8 mouse cellular contexts compared by ENCODE assay signal in the genomic region with DNA sequence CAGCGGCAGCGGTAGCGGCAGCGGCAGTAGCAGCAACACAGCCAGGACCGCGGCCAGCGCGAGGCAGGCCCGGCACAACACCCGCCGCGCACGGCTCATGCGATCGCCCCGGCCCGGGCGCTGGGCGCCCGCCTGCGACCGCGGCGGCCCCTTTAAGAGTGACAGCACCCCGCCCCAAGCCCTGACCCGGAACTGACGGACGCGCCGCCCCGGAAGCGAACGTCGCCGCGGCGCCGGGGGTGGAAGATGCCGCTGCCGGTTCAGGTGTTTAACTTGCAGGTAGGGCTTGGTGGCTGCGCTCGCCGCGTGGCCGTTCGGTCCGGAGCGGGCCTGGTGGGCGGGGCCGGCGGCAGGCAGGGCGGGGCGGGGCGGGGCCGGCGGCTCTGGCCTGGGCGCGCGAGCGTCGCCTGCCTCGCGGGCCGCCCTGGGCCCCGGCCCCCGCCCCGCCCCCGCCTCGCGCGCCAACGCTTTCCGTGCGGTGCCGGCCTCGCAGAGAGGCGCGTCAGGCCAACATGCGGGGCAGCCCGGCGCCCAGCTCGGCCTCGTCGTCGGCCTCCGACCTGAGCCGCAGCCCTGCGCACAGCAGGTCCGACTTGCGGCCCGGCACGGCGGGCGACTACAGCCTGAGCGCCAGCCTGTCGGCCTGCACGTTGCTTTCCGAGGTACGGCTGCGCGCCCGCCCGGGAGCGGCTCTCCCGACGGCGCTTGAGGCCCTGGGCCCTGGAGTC. TPM values are rescaled to one million over a fixed set of nuclear protein-coding genes. Genes with fewer than 3 reads are reported as not detected.
DNase-seq lines count a peak whose midpoint lies in the region; ATAC-seq lines count a peak whose summit lies in the region.

TSS of gene Rfng (minus strand) at position 144 of the 728 bp plus-strand sequence.
TSS of gene Gps1 (plus strand) at position 209 of the 728 bp plus-strand sequence.

- DNase-seq in MN1 (ENCODE audit: low spot score): peak; percentile 82
- peak; percentile 75 for DNase-seq in cerebellum, adult 8-10 months
- peak; percentile 88 for DNase-seq in hindbrain, embryonic 11.5 days (ENCODE audit: low spot score)
- peak; percentile 68 to 79 for DNase-seq in layer of hippocampus, postnatal 25 days (ENCODE audit: extremely low spot score in 1 of 2, low spot score in 1 of 2)
- peak; percentile 84 for DNase-seq in lung, postnatal 25 days (ENCODE audit: low spot score)
- DNase-seq in retina, postnatal 1 day: peak; percentile 87
- DNase-seq in thymus, postnatal 4 days: peak; percentile 89

- peak within 1 kb of the TSS; percentile 98 for H3K4me3 ChIP-seq in hindbrain, embryonic 11.5 days (ENCODE audit: low read depth, low read length)

- peak within 1 kb of the TSS; percentile 58; the same call in 1 of the 2 replicates for H3K27ac ChIP-seq in hindbrain, embryonic 11.5 days (ENCODE audit: low read depth, low read length)

- H3K9ac ChIP-seq in hindbrain, embryonic 11.5 days (ENCODE audit: low read depth, low read length): peak within 1 kb of the TSS; percentile 92

- peak; percentile 81 for ATAC-seq in frontal cortex, adult (ENCODE audit: low TSS enrichment)
- peak; percentile 80 for ATAC-seq in hindbrain, embryonic 11.5 days (ENCODE audit: low FRiP score)

- H3K4me1 ChIP-seq in hindbrain, embryonic 11.5 days (replicated peaks; ENCODE audit: control insufficient read depth, insufficient read depth, low read length): peaks cover 5% of the 10 kb centered on the region; the same call in 1 of the 2 replicates

- H3K9me3 ChIP-seq in hindbrain, embryonic 11.5 days (ENCODE audit: control insufficient read depth, low read length): no peaks in the 10 kb centered on the region

- H3K27me3 ChIP-seq in hindbrain, embryonic 11.5 days (ENCODE audit: control insufficient read depth, insufficient read depth, low read length): no peaks in the 10 kb centered on the region

- WGBS in hindbrain, embryonic 11.5 days: under 1% methylated on average over 64 of the region's 107 CpGs

- H3K4me2 ChIP-seq in hindbrain, embryonic 11.5 days (replicated peaks; ENCODE audit: low read depth, low read length): peak within 1 kb of the TSS; percentile 92

- peaks cover 2% of the 10 kb centered on the region; the same call in 1 of the 2 replicates for H3K36me3 ChIP-seq in hindbrain, embryonic 11.5 days (ENCODE audit: control insufficient read depth, insufficient read depth, low read length)

RNA-seq across cellular contexts. Expression of gene Rfng, which starts in this region (rescaled TPM):
- polyA plus RNA-seq in hindbrain, embryonic 11.5 days (2014; fragmentation: Nextera tagmentation; extraction: Ambion mirVana): 28.8 and 29.4 TPM in 2 replicates
- total RNA-seq in layer of hippocampus, postnatal 25 days (2021): 10 to 100 TPM; 68.8 to 74.1 TPM

RNA-seq across cellular contexts. Expression of gene Gps1, which starts in this region (rescaled TPM):
- polyA plus RNA-seq in hindbrain, embryonic 11.5 days (2014; fragmentation: Nextera tagmentation; extraction: Ambion mirVana): 264 and 272 TPM in 2 replicates
- total RNA-seq in layer of hippocampus, postnatal 25 days (2021): 100 to 1,000 TPM; 147 to 153 TPM

Comparison
In these comparisons a context has a peak if more than half of its experiments do, and no peak if none do; other contexts are left out.
1. Peak in every context shown above with its lines: DNase-seq, ATAC-seq, H3K4me3 ChIP-seq and H3K27ac ChIP-seq.